Mouse (Mus musculus) forelimb bud, embryonic 11.5 days (tissue): ENCODE data around the gene Ppm1j.

Source experiments
- DNase-seq: peaks from one replicate; pipeline ENCODE4 v3.0.0-alpha.2; 2012; ENCODE audit warnings: low read depth, low spot score

Ppm1j gene

GRCm38 (mm10) chr3:104783971-104784500 lies 3.2 kb downstream of the Ppm1j start:
- no peak for DNase-seq

GRCm38 (mm10) chr3:104785284-104785683 lies 4.4 kb downstream of the Ppm1j start:
- no peak for DNase-seq

GRCm38 (mm10) chr3:104788075-104788474 lies 7.2 kb downstream of the Ppm1j start, which contains the start of gene Rhoc:
Gene Rhoc, plus strand, starts transcription at chr3:104788375.
- no peak for DNase-seq

- DNase-seq, result peak; percentile 85
Measured at GRCm38 (mm10) chr3:104788561-104789311, 7.9 kb downstream of the Ppm1j start.

- no peak for DNase-seq
Measured at GRCm38 (mm10) chr3:104789312-104789605, 8.4 kb downstream of the Ppm1j start.

GRCm38 (mm10) chr3:104789822-104790221 lies 9.0 kb downstream of the Ppm1j start:
- no peak for DNase-seq

- DNase-seq, result peak; percentile 73
Measured at GRCm38 (mm10) chr3:104790401-104790937, 9.6 kb downstream of the Ppm1j start.

GRCm38 (mm10) chr3:104791017-104791416 lies 10.2 kb downstream of the Ppm1j start:
- DNase-seq, result no peak

GRCm38 (mm10) chr3:104791671-104792070 lies 10.8 kb downstream of the Ppm1j start:
- DNase-seq, result no peak

GRCm38 (mm10) chr3:104792360-104793270 lies 11.8 kb downstream of the Ppm1j start:
- no peak for DNase-seq

GRCm38 (mm10) chr3:104793871-104794828 lies 13.3 kb downstream of the Ppm1j start:
- peak; percentile 88 for DNase-seq

- DNase-seq, result no peak
Measured at GRCm38 (mm10) chr3:104794953-104795470, 14.2 kb downstream of the Ppm1j start.

- DNase-seq, result no peak
Measured at GRCm38 (mm10) chr3:104795661-104796340, 14.9 kb downstream of the Ppm1j start.

GRCm38 (mm10) chr3:104796430-104797082 lies 15.7 kb downstream of the Ppm1j start:
- no peak for DNase-seq

GRCm38 (mm10) chr3:104800681-104801080 lies 19.8 kb downstream of the Ppm1j start:
- no peak for DNase-seq

GRCm38 (mm10) chr3:104801481-104801880 lies 20.6 kb downstream of the Ppm1j start:
- DNase-seq, result no peak

- DNase-seq, result no peak
Measured at GRCm38 (mm10) chr3:104804312-104804711, 23.5 kb downstream of the Ppm1j start.

- no peak for DNase-seq
Measured at GRCm38 (mm10) chr3:104805539-104805938, 24.7 kb downstream of the Ppm1j start.

- no peak for DNase-seq
Measured at GRCm38 (mm10) chr3:104811752-104812151, 30.9 kb downstream of the Ppm1j start.

GRCm38 (mm10) chr3:104812254-104812653 lies 31.4 kb downstream of the Ppm1j start:
- no peak for DNase-seq
